Mouse (Mus musculus) kidney, postnatal 14 days (tissue): ENCODE data around the gene Fcer2a.

Experiments
- DNase-seq: peaks from one replicate; pipeline ENCODE4 v3.0.0; 2022; ENCODE audit warnings: mixed read lengths

The Fcer2a gene

GRCm38 (mm10) chr8:3676131-3676992, 17.6 kb downstream of the Fcer2a start, which contains the start of gene Trappc5:
Gene Trappc5, plus strand, starts transcription at chr8:3676299.
- peak; percentile 96 for DNase-seq

- no peak for DNase-seq
These were observed 19.3 kb downstream of the Fcer2a start for GRCm38 (mm10) chr8:3674671-3675070.

GRCm38 (mm10) chr8:3671980-3672491, 21.9 kb downstream of the Fcer2a start, which contains the start of gene Fcor:
Gene Fcor, minus strand, starts transcription at chr8:3672362.
- DNase-seq = peak; percentile 86

- no peak for DNase-seq
These were observed 23.6 kb downstream of the Fcer2a start for GRCm38 (mm10) chr8:3670388-3670787.

- no peak for DNase-seq
These were observed 28.5 kb downstream of the Fcer2a start, which contains the start of gene Mcemp1 for GRCm38 (mm10) chr8:3665507-3665906. Gene Mcemp1, plus strand, starts transcription at chr8:3665754.

GRCm38 (mm10) chr8:3664405-3664804, 29.6 kb downstream of the Fcer2a start:
- DNase-seq = no peak

GRCm38 (mm10) chr8:3660889-3661288, 33.1 kb downstream of the Fcer2a start:
- DNase-seq = no peak

GRCm38 (mm10) chr8:3656725-3657381, 37.1 kb downstream of the Fcer2a start:
- no peak for DNase-seq

GRCm38 (mm10) chr8:3655526-3655925, 38.4 kb downstream of the Fcer2a start, which contains the start of gene Retn:
Gene Retn, plus strand, starts transcription at chr8:3655770.
- DNase-seq = no peak

- DNase-seq = no peak
These were observed 39.1 kb downstream of the Fcer2a start for GRCm38 (mm10) chr8:3654726-3655508.

GRCm38 (mm10) chr8:3652845-3653244, 41.1 kb downstream of the Fcer2a start:
- DNase-seq = no peak

GRCm38 (mm10) chr8:3648990-3649389, 45.0 kb downstream of the Fcer2a start:
- DNase-seq = no peak

- no peak for DNase-seq
These were observed 45.7 kb downstream of the Fcer2a start for GRCm38 (mm10) chr8:3648268-3648667.

- DNase-seq = no peak
These were observed 46.4 kb downstream of the Fcer2a start for GRCm38 (mm10) chr8:3647561-3647960.

GRCm38 (mm10) chr8:3646824-3647531, 47.0 kb downstream of the Fcer2a start:
- no peak for DNase-seq

- peak; percentile 57 for DNase-seq
These were observed 48.2 kb downstream of the Fcer2a start for GRCm38 (mm10) chr8:3645804-3646203.
